Mouse (Mus musculus) intestine, embryonic 15.5 days (tissue): ENCODE measurements around the gene Btd. TPM values are rescaled to one million over a fixed set of nuclear protein-coding genes. Genes with fewer than 3 reads are reported as not detected.
"Not testable (repeated sequence)": the region's sequence is repeated elsewhere in the genome, so short reads cannot be mapped to it uniquely, and the experiment has no call there.

Source experiments
- ATAC-seq: fragments of 200-750 bp; cut with Nextera tagmentation; 2 replicates; pipeline ENCODE4 v1.8.0; 2017; ENCODE audit warnings: moderate TSS enrichment, moderate library complexity
- H3K27ac ChIP-seq: fragments of 300-500 bp; sonication (generic); 2 replicates; pipeline ENCODE4 v1.5.1; 2015; ENCODE audit warnings: mild to moderate bottlenecking, inconsistent platforms
- H3K27me3 ChIP-seq: fragments of 300-500 bp; sonication (generic); replicated peaks from 2 replicates; pipeline ENCODE4 v1.6.1; 2015; ENCODE audit warnings: inconsistent platforms
- H3K36me3 ChIP-seq: fragments of 300-500 bp; sonication (generic); 2 replicates; pipeline ENCODE4 v1.6.1; 2015; ENCODE audit warnings: inconsistent platforms
- H3K4me1 ChIP-seq: fragments of 300-500 bp; sonication (generic); replicated peaks from 2 replicates; pipeline ENCODE4 v1.6.1; 2015; ENCODE audit warnings: inconsistent platforms
- H3K4me2 ChIP-seq: fragments of 300-500 bp; sonication (generic); replicated peaks from 2 replicates; pipeline ENCODE4 v1.6.1; 2015; ENCODE audit warnings: mild to moderate bottlenecking, inconsistent platforms
- H3K4me3 ChIP-seq: fragments of 300-500 bp; sonication (generic); replicated peaks from 2 replicates; pipeline ENCODE4 v1.5.1; 2015; ENCODE audit warnings: inconsistent platforms
- H3K9ac ChIP-seq: fragments of 300-500 bp; sonication (generic); 2 replicates; pipeline ENCODE4 v1.6.1; 2015; ENCODE audit warnings: inconsistent platforms
- H3K9me3 ChIP-seq: fragments of 300-500 bp; sonication (generic); 2 replicates; pipeline ENCODE4 v1.6.1; 2016; ENCODE audit warnings: inconsistent platforms
- WGBS: fragments of 180-500 bp; shearing (Covaris S2); methylation state at CpG from one replicate; pipeline ENCODE4 v1.1.7; 2015; 5-methylcytosine and 5-hydroxymethylcytosine counted together
- polyA plus RNA-seq: library from polyadenylated mRNA; unstranded; fragments of >200 nt; fragmentation: Nextera tagmentation; extraction: Ambion mirVana; gene quantifications from 2 replicates; pipeline ENCODE4 v1.2.1, GENCODE M21; 2015

Btd gene
- 27.6 TPM in 2 replicates for polyA plus RNA-seq

- Histone ChIP-seq H3K36me3 (no peaks in the 10 kb centered on the region), H3K27ac (peak within 1 kb of the TSS; percentile 85), H3K9ac (peak within 1 kb of the TSS; percentile 69), H3K4me3 (peak within 1 kb of the TSS; percentile 63), H3K4me1 (peaks cover 7% of the 10 kb centered on the region), H3K9me3 (no peaks in the 10 kb centered on the region), H3K4me2 (peak within 1 kb of the TSS; percentile 90), H3K27me3 (no peaks in the 10 kb centered on the region)
- ATAC-seq = peak; percentile 98
- under 1% methylated on average over 30 of the region's 30 CpGs for WGBS
These were observed at the start of gene Btd, which contains the start of gene Hacl1 for GRCm38 (mm10) chr14:31640890-31641505. Gene Btd (plus strand): TSS chr14:31641028. Gene Hacl1 (minus strand): TSS chr14:31641286.

DNA sequence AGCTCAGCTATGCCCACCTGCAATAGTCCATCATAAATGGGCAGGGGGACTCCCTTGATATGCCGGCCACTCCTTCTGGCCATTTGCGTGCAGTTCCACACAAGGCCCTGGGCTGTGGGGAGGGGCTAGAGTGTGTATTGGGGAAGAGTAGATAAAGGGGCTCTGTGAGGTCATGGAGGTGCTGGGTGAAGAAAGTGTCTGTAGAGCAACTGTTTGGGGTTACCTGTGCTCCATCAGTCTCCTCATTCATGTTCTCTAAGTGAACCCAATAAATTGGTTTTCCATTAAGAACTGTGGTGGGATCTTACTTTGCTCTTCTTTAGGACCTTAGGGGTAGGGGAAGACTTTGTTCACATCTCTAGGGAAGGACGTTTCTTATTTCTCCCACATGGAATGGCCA is 49.6 kb upstream of the Btd start, which contains the start of gene Colq:
Gene Colq (minus strand): TSS at position 101 of the 400 bp plus-strand sequence.
- H3K4me3 ChIP-seq = no peak within 1 kb of the TSS
- H3K27me3 ChIP-seq = no peaks in the 10 kb centered on the region
- H3K9ac ChIP-seq = no peak within 1 kb of the TSS
- no peak within 1 kb of the TSS for H3K4me2 ChIP-seq
- H3K4me1 ChIP-seq = no peaks in the 10 kb centered on the region
- no peaks in the 10 kb centered on the region for H3K9me3 ChIP-seq
- H3K27ac ChIP-seq = no peak within 1 kb of the TSS
- no peaks in the 10 kb centered on the region for H3K36me3 ChIP-seq
- 80% methylated on average over 3 of the region's 3 CpGs for WGBS
- no peak for ATAC-seq

DNA sequence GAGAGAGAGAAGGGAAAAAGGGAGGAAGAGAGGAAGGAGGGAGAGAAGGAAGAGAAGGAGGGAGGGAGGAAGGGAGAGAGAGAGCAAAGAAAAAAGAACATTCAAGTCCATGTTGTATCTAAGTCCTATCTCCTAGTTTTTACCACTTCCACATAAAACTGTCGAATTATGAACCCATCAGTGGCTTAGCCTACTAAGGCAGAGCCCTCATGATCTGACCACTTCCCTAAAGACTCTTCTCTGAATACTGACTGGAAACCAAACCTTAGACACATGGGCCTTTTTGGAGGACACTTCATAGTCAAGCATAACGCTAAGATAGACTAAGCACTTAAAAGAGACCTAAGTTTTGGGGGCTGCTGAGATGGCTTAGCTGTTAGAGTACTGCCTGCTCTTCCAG is 47.8 kb upstream of the Btd start:
- H3K4me1 ChIP-seq = no peaks in the 10 kb centered on the region
- WGBS = 86% methylated on average over 2 of the region's 2 CpGs
- no peak overlapping the region for H3K4me3 ChIP-seq
- H3K27me3 ChIP-seq = no peaks in the 10 kb centered on the region
- H3K4me2 ChIP-seq = no peak overlapping the region
- no peak overlapping the region for H3K9ac ChIP-seq
- no peaks in the 10 kb centered on the region for H3K36me3 ChIP-seq
- H3K27ac ChIP-seq = no peak overlapping the region
- H3K9me3 ChIP-seq = no peaks in the 10 kb centered on the region
- ATAC-seq = no peak

DNA sequence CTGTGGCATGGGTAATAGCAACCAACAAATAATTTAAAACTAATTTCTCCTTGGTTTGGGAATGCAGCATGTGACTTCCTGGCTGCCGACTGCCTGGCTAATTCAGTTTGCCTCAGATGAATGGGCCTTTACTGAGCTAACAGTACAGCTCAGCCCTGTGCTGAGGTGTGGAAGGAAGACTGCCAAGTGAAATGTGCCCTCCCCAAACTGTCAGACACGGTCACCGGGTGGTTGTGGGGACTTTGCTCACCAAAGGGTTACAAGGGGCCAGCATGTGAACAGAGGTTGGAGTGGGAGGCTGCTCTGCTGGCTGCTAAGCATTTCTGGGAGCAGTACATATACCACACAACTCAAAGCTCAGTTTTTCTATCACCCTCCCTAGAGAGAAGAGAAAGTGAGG is 46.1 kb upstream of the Btd start:
- Histone ChIP-seq H3K36me3 (no peaks in the 10 kb centered on the region), H3K9me3 (no peaks in the 10 kb centered on the region), H3K9ac (no peak overlapping the region), H3K4me3 (no peak overlapping the region), H3K27me3 (no peaks in the 10 kb centered on the region), H3K27ac (no peak overlapping the region), H3K4me1 (no peaks in the 10 kb centered on the region), H3K4me2 (no peak overlapping the region)
- 67% methylated on average over 3 of the region's 3 CpGs for WGBS
- no peak for ATAC-seq

GRCm38 (mm10) chr14:31596408-31596807 is 44.4 kb upstream of the Btd start:
- Histone ChIP-seq H3K36me3 (no peaks in the 10 kb centered on the region), H3K27ac (no peak overlapping the region), H3K4me3 (no peak overlapping the region), H3K4me2 (no peak overlapping the region), H3K27me3 (no peaks in the 10 kb centered on the region), H3K9ac (no peak overlapping the region), H3K4me1 (no peaks in the 10 kb centered on the region), H3K9me3 (no peaks in the 10 kb centered on the region)
- 70% methylated on average over 7 of the region's 7 CpGs for WGBS
- no peak for ATAC-seq

DNA sequence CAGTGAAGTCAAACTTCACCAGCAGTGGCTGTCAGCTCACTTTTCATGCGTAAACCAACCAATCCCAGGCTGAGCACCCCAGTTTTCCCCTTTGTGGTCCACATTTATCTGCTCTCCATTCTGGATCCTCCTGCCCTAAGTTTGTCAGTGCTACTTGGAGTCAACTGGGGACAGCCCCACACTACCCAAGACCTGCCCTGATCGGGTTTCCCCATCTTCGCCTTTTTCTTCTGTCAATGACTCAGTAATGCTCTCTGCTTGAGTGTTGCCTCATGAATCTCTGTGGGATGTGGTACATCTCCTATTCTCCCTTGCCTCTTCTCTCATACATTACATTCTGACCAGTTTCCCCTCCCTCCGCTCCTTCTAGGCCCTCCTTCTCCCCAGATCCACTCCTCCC is 43.4 kb upstream of the Btd start:
- Histone ChIP-seq H3K4me1 (no peaks in the 10 kb centered on the region), H3K4me3 (no peak overlapping the region), H3K4me2 (no peak overlapping the region), H3K27me3 (no peaks in the 10 kb centered on the region), H3K9me3 (no peaks in the 10 kb centered on the region), H3K27ac (no peak overlapping the region), H3K9ac (no peak overlapping the region), H3K36me3 (no peaks in the 10 kb centered on the region)
- no peak for ATAC-seq
- WGBS = 91% methylated on average over 4 of the region's 4 CpGs

DNA sequence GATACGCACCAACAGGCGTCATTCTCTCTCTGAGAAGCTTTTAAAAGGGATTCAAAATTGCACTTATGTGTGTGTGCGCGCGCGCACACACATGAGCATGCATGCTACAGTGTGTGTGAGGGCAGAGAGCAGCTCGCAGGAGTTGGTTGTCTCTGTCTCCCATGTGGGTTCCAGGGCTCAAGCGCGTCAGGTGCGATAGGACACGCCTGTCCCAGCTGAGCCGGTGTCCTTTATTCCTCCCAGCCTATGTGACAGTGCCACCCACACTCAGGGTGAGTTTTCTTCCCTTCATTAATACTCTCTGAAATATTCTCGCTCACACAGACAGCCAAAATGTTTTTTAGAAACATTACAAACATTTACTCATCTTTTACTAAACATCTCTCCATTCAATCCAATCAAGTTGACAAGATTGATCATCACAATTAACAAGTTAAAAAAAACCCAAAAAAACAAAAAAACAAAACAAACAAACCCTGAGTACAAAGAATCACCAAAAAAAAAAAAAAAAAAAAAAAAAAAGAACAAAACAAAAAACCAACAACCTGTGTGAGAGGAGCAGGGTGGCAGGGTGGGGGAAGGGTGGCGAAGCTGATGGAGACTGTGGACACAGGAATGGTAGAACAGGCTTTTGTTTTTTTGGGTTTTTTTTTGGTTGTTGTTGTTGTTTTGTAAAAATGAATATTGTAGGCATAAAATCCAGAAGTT is 38.8 kb upstream of the Btd start:
- H3K27me3 ChIP-seq = no peaks in the 10 kb centered on the region
- no peaks in the 10 kb centered on the region for H3K9me3 ChIP-seq
- no peaks in the 10 kb centered on the region for H3K4me1 ChIP-seq
- H3K4me2 ChIP-seq = no peak overlapping the region
- H3K27ac ChIP-seq = no peak overlapping the region
- no peak overlapping the region for H3K4me3 ChIP-seq
- no peaks in the 10 kb centered on the region for H3K36me3 ChIP-seq
- ATAC-seq = no peak
- 92% methylated on average over 14 of the region's 14 CpGs for WGBS
- H3K9ac ChIP-seq = no peak overlapping the region

DNA sequence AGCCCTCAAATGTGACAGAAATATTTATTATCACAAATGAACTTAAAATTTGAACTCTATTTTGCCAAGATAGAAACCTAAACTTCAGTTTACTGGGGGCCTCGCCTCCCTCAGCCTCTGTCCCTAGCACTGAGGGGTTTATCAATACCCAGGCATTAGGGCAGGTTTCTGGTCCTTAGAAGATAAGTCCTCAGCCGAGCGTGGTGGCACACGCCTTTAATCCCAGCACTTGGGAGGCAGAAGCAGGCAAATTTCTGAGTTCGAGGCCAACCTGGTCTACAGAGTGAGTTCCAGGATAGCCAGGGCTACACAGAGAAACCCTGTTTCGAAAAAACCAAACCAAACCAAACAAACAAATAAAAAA is 38.2 kb upstream of the Btd start:
- not testable (repeated sequence) for H3K9ac ChIP-seq, H3K36me3 ChIP-seq, H3K4me2 ChIP-seq, H3K9me3 ChIP-seq, ATAC-seq, H3K27me3 ChIP-seq, H3K4me1 ChIP-seq, H3K27ac ChIP-seq, H3K4me3 ChIP-seq
- 75% methylated on average over 6 of the region's 6 CpGs for WGBS

DNA sequence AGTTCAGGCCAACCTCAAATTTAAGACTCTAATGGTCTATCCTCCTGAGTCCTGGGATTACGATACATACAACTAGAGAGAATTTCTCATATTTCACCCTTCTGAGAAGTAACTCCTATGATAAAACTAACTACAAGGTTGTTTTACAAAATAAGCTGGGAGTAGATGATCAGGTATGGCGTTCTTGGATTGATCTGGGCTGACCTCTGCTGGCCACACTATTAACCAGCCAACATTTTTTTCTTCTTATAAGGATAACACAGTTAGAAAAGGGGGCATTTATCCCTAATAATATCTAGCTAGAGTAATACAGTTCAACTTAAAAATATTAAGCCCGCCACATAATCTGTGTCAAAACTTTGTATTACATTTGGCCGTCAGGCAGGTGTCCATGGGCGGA is 35.9 kb upstream of the Btd start:
- no peak for ATAC-seq
- Histone ChIP-seq H3K27me3 (no peaks in the 10 kb centered on the region), H3K4me3 (no peak overlapping the region), H3K4me1 (no peaks in the 10 kb centered on the region), H3K4me2 (no peak overlapping the region), H3K27ac (no peak overlapping the region), H3K9ac (no peak overlapping the region), H3K9me3 (no peaks in the 10 kb centered on the region), H3K36me3 (no peaks in the 10 kb centered on the region)
- 69% methylated on average over 5 of the region's 5 CpGs for WGBS

DNA sequence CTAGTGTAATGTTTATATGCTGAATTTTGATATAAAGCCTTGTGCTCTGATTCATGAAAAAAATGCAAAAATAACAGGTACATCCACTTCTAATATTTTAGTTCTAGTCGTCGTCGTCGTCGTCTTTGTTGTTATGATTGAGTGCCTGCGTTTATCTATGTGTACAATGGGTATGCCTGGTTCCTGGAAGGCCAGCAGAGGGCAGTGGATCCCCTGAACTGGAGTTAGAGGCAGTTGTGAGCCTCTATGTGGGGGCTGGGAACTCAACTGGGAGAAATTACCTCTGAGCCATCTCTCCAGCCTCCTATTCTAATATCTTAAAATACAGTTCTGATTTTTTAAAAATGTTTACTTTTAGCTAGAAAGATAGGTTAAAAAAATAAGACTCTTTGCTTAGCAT is 35.3 kb upstream of the Btd start:
- no peaks in the 10 kb centered on the region for H3K36me3 ChIP-seq
- no peaks in the 10 kb centered on the region for H3K9me3 ChIP-seq
- no peak overlapping the region for H3K9ac ChIP-seq
- no peaks in the 10 kb centered on the region for H3K4me1 ChIP-seq
- H3K27me3 ChIP-seq = no peaks in the 10 kb centered on the region
- no peak overlapping the region for H3K4me3 ChIP-seq
- H3K27ac ChIP-seq = no peak overlapping the region
- no peak for ATAC-seq
- H3K4me2 ChIP-seq = no peak overlapping the region
- 53% methylated on average over 6 of the region's 6 CpGs for WGBS

- no peak for ATAC-seq
- no peak overlapping the region for H3K9ac ChIP-seq
- WGBS = 67% methylated on average over 4 of the region's 4 CpGs
- H3K9me3 ChIP-seq = no peaks in the 10 kb centered on the region
- H3K27me3 ChIP-seq = no peaks in the 10 kb centered on the region
- H3K36me3 ChIP-seq = no peaks in the 10 kb centered on the region
- H3K4me1 ChIP-seq = no peaks in the 10 kb centered on the region
- no peak overlapping the region for H3K4me3 ChIP-seq
- no peak overlapping the region for H3K27ac ChIP-seq
- no peak overlapping the region for H3K4me2 ChIP-seq
These were observed 28.8 kb upstream of the Btd start for GRCm38 (mm10) chr14:31611986-31612385.

- 83% methylated on average over 5 of the region's 5 CpGs for WGBS
- Histone ChIP-seq H3K4me3 (no peak overlapping the region), H3K36me3 (no peaks in the 10 kb centered on the region), H3K27ac (no peak overlapping the region), H3K4me1 (no peaks in the 10 kb centered on the region), H3K27me3 (no peaks in the 10 kb centered on the region), H3K9me3 (no peaks in the 10 kb centered on the region), H3K4me2 (no peak overlapping the region), H3K9ac (no peak overlapping the region)
- ATAC-seq = no peak
These were observed 27.2 kb upstream of the Btd start for GRCm38 (mm10) chr14:31613671-31614070.

DNA sequence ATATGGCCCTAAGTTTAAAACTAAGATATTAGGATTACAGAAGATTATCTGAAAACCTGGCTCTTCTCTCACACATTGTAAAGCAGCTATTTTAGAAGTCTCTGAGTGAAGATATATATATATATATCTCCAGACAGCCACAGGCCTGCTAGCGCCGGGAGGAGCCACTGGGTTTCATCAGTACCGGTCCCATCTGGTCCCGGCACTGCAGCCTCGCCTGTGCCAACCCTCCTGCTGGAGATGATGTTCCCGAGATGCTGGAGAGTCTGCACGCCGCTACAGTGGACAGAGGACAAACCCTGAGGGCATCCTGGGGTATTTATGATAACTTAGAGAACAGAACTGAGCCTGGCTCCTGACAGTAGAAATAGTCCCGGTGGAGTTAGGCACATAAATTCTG is 23.6 kb upstream of the Btd start:
- 84% methylated on average over 9 of the region's 9 CpGs for WGBS
- H3K9ac ChIP-seq = no peak overlapping the region
- H3K27me3 ChIP-seq = no peaks in the 10 kb centered on the region
- no peaks in the 10 kb centered on the region for H3K4me1 ChIP-seq
- no peak for ATAC-seq
- no peaks in the 10 kb centered on the region for H3K9me3 ChIP-seq
- no peak overlapping the region for H3K4me2 ChIP-seq
- no peak overlapping the region for H3K27ac ChIP-seq
- H3K4me3 ChIP-seq = no peak overlapping the region
- H3K36me3 ChIP-seq = no peaks in the 10 kb centered on the region
